Mouse (Mus musculus) olfactory bulb, adult 2 months (tissue): Measurements from ENCODE around the gene Msh5.

ENCODE experiments used
- CTCF ChIP-seq: fragments of 200-500 bp; IDR thresholded peaks from 2 replicates; pipeline ENCODE4 v1.5.1; 2012; ENCODE audit warnings: low read depth, mild to moderate bottlenecking, low read length, moderate library complexity; ENCODE audit not compliant: insufficient read depth
- POLR2A ChIP-seq: fragments of 200-500 bp; IDR thresholded peaks from 2 replicates; pipeline ENCODE4 v1.6.1; 2012; ENCODE audit warnings: mild to moderate bottlenecking, low read depth, low read length, moderate library complexity; ENCODE audit not compliant: insufficient read depth

GRCm38 (mm10) chr17:35045807-35046680, 501 bp downstream of the Msh5 start:
- TF ChIP-seq CTCF: no peak
- TF ChIP-seq POLR2A: no peak
